Comparison of ENCODE assay signal across 23 mouse cellular contexts in the genomic region with DNA sequence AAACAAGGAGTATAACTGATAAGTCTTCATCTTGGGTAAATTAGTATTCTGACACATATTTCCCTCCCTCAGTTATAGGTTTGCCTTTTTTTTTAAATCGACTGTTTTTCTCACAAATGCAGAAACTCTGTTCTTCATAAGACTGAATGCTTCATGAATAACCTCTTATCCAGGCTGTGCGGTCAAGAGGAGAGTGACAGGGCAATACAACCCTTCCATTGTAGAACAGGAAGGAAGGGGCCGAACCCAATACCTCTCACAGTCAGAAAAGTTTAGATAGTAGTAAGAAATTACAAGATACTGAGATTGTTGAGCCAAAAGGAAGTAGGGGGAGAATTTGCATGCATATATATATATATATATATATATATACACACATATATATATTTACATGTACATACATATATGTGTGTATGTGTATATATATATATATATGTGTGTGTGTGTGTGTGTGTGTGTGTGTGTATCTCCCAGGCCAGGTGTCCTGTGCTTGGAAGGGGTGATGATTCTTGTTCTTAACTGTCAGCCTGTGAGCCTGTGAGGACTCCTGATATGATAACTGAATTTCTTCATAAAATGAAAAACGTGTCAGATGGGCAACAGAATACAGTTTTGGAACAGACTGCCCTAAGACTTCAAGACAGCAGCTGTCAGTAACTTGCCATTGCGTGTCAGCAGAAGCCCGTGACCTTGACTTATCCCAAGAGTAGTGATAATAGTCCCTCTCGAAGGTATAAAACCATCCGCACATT. TPM values are rescaled to one million over a fixed set of nuclear protein-coding genes. Genes with fewer than 3 reads are reported as not detected.
A peak's percentile ranks its signal among the peaks of the same experiment; 100 is the strongest.
DNase-seq lines count a peak whose midpoint lies in the region; ATAC-seq and TF ChIP-seq lines count a peak whose summit lies in the region.
"Had no signal": no experiment of that assay in that cellular context is flagged by ENCODE, and none has a peak within 500 bp of the region (broad histone marks: within the 10 kb centered on the region; RNA-seq: fewer than 3 reads in every experiment).

No protein-coding gene starts in this region.

- no peaks in the 10 kb centered on the region for H3K36me3 ChIP-seq in liver, embryonic 16.5 days (ENCODE audit: control insufficient read depth, insufficient read depth)
- no peaks in the 10 kb centered on the region for H3K36me3 ChIP-seq in liver, embryonic 12.5 days
- H3K36me3 ChIP-seq in stomach, embryonic 16.5 days (ENCODE audit: control insufficient read depth, insufficient read depth, low read length): no peaks in the 10 kb centered on the region
- no peaks in the 10 kb centered on the region for H3K36me3 ChIP-seq in forebrain, postnatal 0 days (ENCODE audit: insufficient read depth)
- H3K36me3 ChIP-seq: embryonic facial prominence, embryonic 12.5 days; forebrain, embryonic 12.5 days; hindbrain, embryonic 15.5 days; limb, embryonic 10.5 days; midbrain, embryonic 15.5 days; neural tube, embryonic 12.5 days had no signal

- H3K9me3 ChIP-seq in liver, embryonic 16.5 days (replicated peaks; ENCODE audit: control insufficient read depth, low read length): no peaks in the 10 kb centered on the region
- H3K9me3 ChIP-seq in liver, embryonic 12.5 days (replicated peaks): no peaks in the 10 kb centered on the region
- H3K9me3 ChIP-seq in stomach, embryonic 16.5 days (replicated peaks; ENCODE audit: control insufficient read depth, low read length): no peaks in the 10 kb centered on the region
- H3K9me3 ChIP-seq in forebrain, postnatal 0 days (ENCODE audit: low read length): no peaks in the 10 kb centered on the region
- H3K9me3 ChIP-seq: embryonic facial prominence, embryonic 12.5 days; forebrain, embryonic 12.5 days; hindbrain, embryonic 15.5 days; limb, embryonic 10.5 days; midbrain, embryonic 15.5 days; neural tube, embryonic 12.5 days had no signal

- no peak overlapping the region for H3K27ac ChIP-seq in liver, embryonic 16.5 days (ENCODE audit: low read length)
- H3K27ac ChIP-seq in liver, embryonic 12.5 days: no peak overlapping the region
- H3K27ac ChIP-seq in stomach, embryonic 16.5 days (ENCODE audit: low read length): peak overlapping the region; percentile 73; the same call in 1 of the 2 replicates
- no peak overlapping the region for H3K27ac ChIP-seq in forebrain, postnatal 0 days (ENCODE audit: low read depth, low read length)
- H3K27ac ChIP-seq: embryonic facial prominence, embryonic 12.5 days; forebrain, embryonic 12.5 days; hindbrain, embryonic 15.5 days; layer of hippocampus, adult 2 months; limb, embryonic 10.5 days; midbrain, embryonic 15.5 days; neural tube, embryonic 12.5 days had no signal

- no peak overlapping the region for H3K4me3 ChIP-seq in liver, embryonic 16.5 days (ENCODE audit: low read depth, low read length)
- H3K4me3 ChIP-seq in liver, embryonic 12.5 days: no peak overlapping the region
- H3K4me3 ChIP-seq in stomach, embryonic 16.5 days (replicated peaks; ENCODE audit: low read length): no peak overlapping the region
- no peak overlapping the region for H3K4me3 ChIP-seq in forebrain, postnatal 0 days (ENCODE audit: low read depth, low read length)
- H3K4me3 ChIP-seq: embryonic facial prominence, embryonic 12.5 days; erythroblast, embryonic 14.5 days; forebrain, embryonic 12.5 days; hindbrain, embryonic 15.5 days; layer of hippocampus, adult 2 months; limb, embryonic 10.5 days; midbrain, embryonic 15.5 days; neural tube, embryonic 12.5 days had no signal

- WGBS in liver, embryonic 16.5 days (ENCODE audit: insufficient replicate concordance): 28% methylated on average over 8 of the region's 8 CpGs
- WGBS in liver, embryonic 12.5 days (ENCODE audit: insufficient replicate concordance): 45% methylated on average over 8 of the region's 8 CpGs
- 74% methylated on average over 8 of the region's 8 CpGs for WGBS in stomach, embryonic 16.5 days
- 84% methylated on average over 8 of the region's 8 CpGs for WGBS in forebrain, postnatal 0 days

- ATAC-seq in liver, embryonic 16.5 days (ENCODE audit: low read depth): peak; percentile 24; the same call in 1 of the 2 replicates
- no peak for ATAC-seq in liver, embryonic 12.5 days
- ATAC-seq in common myeloid progenitor, adult 5-6 weeks (replicated peaks; ENCODE audit: low read depth, poor library complexity, severe bottlenecking): peak; percentile 73
- ATAC-seq in hematopoietic stem cell, adult 5-6 weeks (replicated peaks in 1 of 2; ENCODE audit: insufficient read depth in 1 of 2, low FRiP score in 2 of 2, low TSS enrichment in 1 of 2, low read depth in 1 of 2, poor library complexity in 2 of 2, severe bottlenecking in 2 of 2): peak; percentile 34 to 54; a peak in 2 of 4 replicates
- no peak for ATAC-seq in stomach, embryonic 16.5 days (ENCODE audit: insufficient read depth, low FRiP score)
- ATAC-seq in forebrain, postnatal 0 days: no peak
- no peak for ATAC-seq in inflammation-experienced regulatory T-cells, adult 6 months
- ATAC-seq: activated CD4-positive, CD25-positive, alpha-beta regulatory T cell, adult 4 months; midbrain, embryonic 15.5 days had no signal

- no peaks in the 10 kb centered on the region for H3K27me3 ChIP-seq in liver, embryonic 16.5 days (ENCODE audit: control insufficient read depth, insufficient read depth, low read depth, low read length)
- H3K27me3 ChIP-seq in liver, embryonic 12.5 days (replicated peaks): no peaks in the 10 kb centered on the region
- no peaks in the 10 kb centered on the region for H3K27me3 ChIP-seq in stomach, embryonic 16.5 days (ENCODE audit: control insufficient read depth, insufficient read depth, low read length)
- H3K27me3 ChIP-seq in forebrain, postnatal 0 days (ENCODE audit: insufficient read depth, low read length): no peaks in the 10 kb centered on the region
- H3K27me3 ChIP-seq: embryonic facial prominence, embryonic 12.5 days; forebrain, embryonic 12.5 days; hindbrain, embryonic 15.5 days; midbrain, embryonic 15.5 days; neural tube, embryonic 12.5 days had no signal

- H3K4me1 ChIP-seq in liver, embryonic 16.5 days (ENCODE audit: control insufficient read depth, low read depth, low read length): peaks cover 42% of the 10 kb centered on the region
- peaks cover 76% of the 10 kb centered on the region for H3K4me1 ChIP-seq in liver, embryonic 12.5 days
- peaks cover 17% of the 10 kb centered on the region for H3K4me1 ChIP-seq in stomach, embryonic 16.5 days (ENCODE audit: control insufficient read depth, insufficient read depth, low read length)
- no peaks in the 10 kb centered on the region for H3K4me1 ChIP-seq in forebrain, postnatal 0 days (ENCODE audit: insufficient read depth)
- H3K4me1 ChIP-seq: embryonic facial prominence, embryonic 12.5 days; forebrain, embryonic 12.5 days; hindbrain, embryonic 15.5 days; midbrain, embryonic 15.5 days; neural tube, embryonic 12.5 days had no signal

- TF ChIP-seq CTCF in forebrain, postnatal 0 days (IDR thresholded peaks at IDR 0.05; ENCODE audit: low read depth): no peak

- H3K9ac ChIP-seq in liver, embryonic 16.5 days (ENCODE audit: low read depth, low read length): no peak overlapping the region
- H3K9ac ChIP-seq in liver, embryonic 12.5 days: no peak overlapping the region
- H3K9ac ChIP-seq in stomach, embryonic 16.5 days (ENCODE audit: low read length): no peak overlapping the region
- no peak overlapping the region for H3K9ac ChIP-seq in forebrain, postnatal 0 days
- H3K9ac ChIP-seq: embryonic facial prominence, embryonic 12.5 days; forebrain, embryonic 12.5 days; hindbrain, embryonic 15.5 days; midbrain, embryonic 15.5 days; neural tube, embryonic 12.5 days had no signal

- no peak overlapping the region for H3K4me2 ChIP-seq in liver, embryonic 16.5 days (ENCODE audit: low read depth, low read length)
- no peak overlapping the region for H3K4me2 ChIP-seq in liver, embryonic 12.5 days
- peak overlapping the region; percentile 8; the same call in 1 of the 2 replicates for H3K4me2 ChIP-seq in stomach, embryonic 16.5 days (ENCODE audit: low read depth, low read length)
- no peak overlapping the region for H3K4me2 ChIP-seq in forebrain, postnatal 0 days (ENCODE audit: low read depth)
- H3K4me2 ChIP-seq: embryonic facial prominence, embryonic 12.5 days; forebrain, embryonic 12.5 days; hindbrain, embryonic 15.5 days; midbrain, embryonic 15.5 days; neural tube, embryonic 12.5 days had no signal

- DNase-seq in forebrain, postnatal 0 days: no peak
- DNase-seq: adrenal gland, adult 8-10 months; cerebellum, adult 11-12 months; cerebellum, postnatal 10 days; gastrocnemius, postnatal 36 days; heart, postnatal 4 days; right cerebral cortex, postnatal 14 days; thymus, postnatal 14 days had no signal

RNA-seq across cellular contexts. Expression of a gene that starts 12.6 kb away (rescaled TPM):
- polyA plus RNA-seq in liver, embryonic 16.5 days (2015; fragmentation: Nextera tagmentation; extraction: Ambion mirVana): 22.7 and 25.6 TPM in 2 replicates
- 13.5 and 16.2 TPM in 2 replicates for polyA plus RNA-seq in liver, embryonic 12.5 days (2016; fragmentation: Nextera tagmentation; extraction: Ambion mirVana)
- 1.6 and 2.4 TPM in 2 replicates for total RNA-seq in common myeloid progenitor, adult 5-6 weeks (2017)
- total RNA-seq in hematopoietic stem cell, adult 5-6 weeks (2017): 1.9 TPM in 1 of 2 replicates, not detected in the other
- 53.9 and 62.5 TPM in 2 replicates for polyA plus RNA-seq in stomach, embryonic 16.5 days (2015; fragmentation: Nextera tagmentation; extraction: Ambion mirVana)
- 3.8 and 6.0 TPM in 2 replicates for total RNA-seq in forebrain, postnatal 0 days (2014; rRNA removed)
- polyA plus RNA-seq in forebrain, postnatal 0 days (2015; fragmentation: Nextera tagmentation; extraction: Ambion mirVana): 6.8 and 8.0 TPM in 2 replicates
- polyA plus RNA-seq in inflammation-experienced regulatory T-cells, adult 6 months (2017; shearing (Covaris generic)): not detected
- polyA plus RNA-seq: activated CD4-positive, CD25-positive, alpha-beta regulatory T cell, adult 4 months had no signal

Comparison
In these comparisons a context has a peak if more than half of its experiments do, and no peak if none do; other contexts are left out.
1. ATAC-seq: peak in liver, embryonic 16.5 days (single experiment), common myeloid progenitor, adult 5-6 weeks (single experiment) and hematopoietic stem cell, adult 5-6 weeks (2 of 2); none in liver, embryonic 12.5 days (single experiment), stomach, embryonic 16.5 days (single experiment), forebrain, postnatal 0 days (single experiment) and inflammation-experienced regulatory T-cells, adult 6 months (single experiment).